ENCODE assay signal across 16 mouse cellular contexts in genomic region chr19:6513389-6514139, GRCm38 (mm10). TPM values are rescaled to one million over a fixed set of nuclear protein-coding genes. Genes with fewer than 3 reads are reported as not detected.
DNase-seq lines count a peak whose midpoint lies in the region; ATAC-seq and TF ChIP-seq lines count a peak whose summit lies in the region.
"Had no signal": no experiment of that assay in that cellular context is flagged by ENCODE, and none has a peak within 500 bp of the region (broad histone marks: within the 10 kb centered on the region; RNA-seq: fewer than 3 reads in every experiment).

No protein-coding gene starts in this region.

- 0 out of 2 replicates have a peak overlapping the region, but pooled peaks have one; percentile 2 for H3K4me2 ChIP-seq in forebrain, embryonic 11.5 days (ENCODE audit: low read depth, low read length, severe bottlenecking)
- no peak overlapping the region for H3K4me2 ChIP-seq in forebrain, embryonic 15.5 days (replicated peaks)
- no peak overlapping the region for H3K4me2 ChIP-seq in midbrain, embryonic 15.5 days
- H3K4me2 ChIP-seq: limb, embryonic 15.5 days had no signal

- peak; percentile 53 for TF ChIP-seq CTCF in layer of hippocampus, adult 2 months (conservative IDR thresholded peaks at IDR 0.05)
- TF ChIP-seq CTCF in cerebellum, adult 2 months (IDR thresholded peaks at IDR 0.05; ENCODE audit: borderline replicate concordance, insufficient read depth, low read depth, low read length): no peak

- peaks cover 27% of the 10 kb centered on the region for H3K4me1 ChIP-seq in forebrain, embryonic 11.5 days (replicated peaks; ENCODE audit: control insufficient read depth, insufficient read depth, low read length)
- peaks cover 18% of the 10 kb centered on the region for H3K4me1 ChIP-seq in forebrain, embryonic 15.5 days
- H3K4me1 ChIP-seq in embryonic facial prominence, embryonic 10.5 days: peaks cover 62% of the 10 kb centered on the region
- H3K4me1 ChIP-seq in midbrain, embryonic 15.5 days: peaks cover 29% of the 10 kb centered on the region
- H3K4me1 ChIP-seq in cerebellum, adult 2 months (ENCODE audit: control insufficient read depth, insufficient read depth, low read length): peaks cover 66% of the 10 kb centered on the region
- H3K4me1 ChIP-seq: limb, embryonic 15.5 days had no signal

- peak; percentile 50; the same call in 1 of the 2 replicates for ATAC-seq in forebrain, embryonic 11.5 days (replicated peaks; ENCODE audit: low FRiP score)
- no peak for ATAC-seq in forebrain, embryonic 15.5 days (replicated peaks)
- ATAC-seq in midbrain, embryonic 15.5 days (replicated peaks): no peak

- H3K36me3 ChIP-seq in forebrain, embryonic 11.5 days (ENCODE audit: control insufficient read depth, insufficient read depth, low read length): no peaks in the 10 kb centered on the region
- peaks cover 34% of the 10 kb centered on the region for H3K36me3 ChIP-seq in forebrain, embryonic 15.5 days
- peaks cover 8% of the 10 kb centered on the region for H3K36me3 ChIP-seq in embryonic facial prominence, embryonic 10.5 days (replicated peaks)
- peaks cover 12% of the 10 kb centered on the region; the same call in 1 of the 2 replicates for H3K36me3 ChIP-seq in midbrain, embryonic 15.5 days (replicated peaks)
- H3K36me3 ChIP-seq: limb, embryonic 15.5 days had no signal

- H3K9me3 ChIP-seq in forebrain, embryonic 11.5 days (ENCODE audit: control insufficient read depth, low read length): no peaks in the 10 kb centered on the region
- no peaks in the 10 kb centered on the region for H3K9me3 ChIP-seq in forebrain, embryonic 15.5 days
- H3K9me3 ChIP-seq in embryonic facial prominence, embryonic 10.5 days: no peaks in the 10 kb centered on the region
- H3K9me3 ChIP-seq in midbrain, embryonic 15.5 days: no peaks in the 10 kb centered on the region
- H3K9me3 ChIP-seq: limb, embryonic 15.5 days had no signal

- H3K27ac ChIP-seq in forebrain, embryonic 11.5 days (ENCODE audit: low read depth, low read length): 0 out of 2 replicates have a peak overlapping the region, but pooled peaks have one; percentile 8
- H3K27ac ChIP-seq in forebrain, embryonic 15.5 days (replicated peaks): no peak overlapping the region
- peak overlapping the region; percentile 57; the same call in 1 of the 2 replicates for H3K27ac ChIP-seq in layer of hippocampus, adult 2 months
- H3K27ac ChIP-seq in embryonic facial prominence, embryonic 10.5 days (replicated peaks): peak overlapping the region; percentile 5; the same call in 1 of the 2 replicates
- peak overlapping the region; percentile 2; the same call in 1 of the 2 replicates for H3K27ac ChIP-seq in midbrain, embryonic 15.5 days
- H3K27ac ChIP-seq in cerebellum, adult 2 months (ENCODE audit: insufficient read depth, low read length): no peak overlapping the region
- H3K27ac ChIP-seq: limb, embryonic 15.5 days had no signal

- TF ChIP-seq POLR2A in cerebellum, adult 2 months (IDR thresholded peaks at IDR 0.05; ENCODE audit: borderline replicate concordance, insufficient read depth, low read length): no peak

- H3K4me3 ChIP-seq in forebrain, embryonic 11.5 days (ENCODE audit: low read depth, low read length): no peak overlapping the region
- no peak overlapping the region for H3K4me3 ChIP-seq in forebrain, embryonic 15.5 days
- no peak overlapping the region for H3K4me3 ChIP-seq in layer of hippocampus, adult 2 months
- H3K4me3 ChIP-seq in embryonic facial prominence, embryonic 10.5 days: peak overlapping the region; percentile 29; the same call in 1 of the 2 replicates
- no peak overlapping the region for H3K4me3 ChIP-seq in midbrain, embryonic 15.5 days
- no peak overlapping the region for H3K4me3 ChIP-seq in cerebellum, adult 2 months (replicated peaks; ENCODE audit: insufficient read depth, low read depth, low read length)
- H3K4me3 ChIP-seq: erythroblast, embryonic 14.5 days; limb, embryonic 15.5 days had no signal

- no peaks in the 10 kb centered on the region for H3K27me3 ChIP-seq in forebrain, embryonic 11.5 days (ENCODE audit: control insufficient read depth, insufficient read depth, low read length)
- H3K27me3 ChIP-seq in forebrain, embryonic 15.5 days: no peaks in the 10 kb centered on the region
- H3K27me3 ChIP-seq in embryonic facial prominence, embryonic 10.5 days (replicated peaks; ENCODE audit: low read depth, poor library complexity, severe bottlenecking): peaks cover 52% of the 10 kb centered on the region
- no peaks in the 10 kb centered on the region for H3K27me3 ChIP-seq in midbrain, embryonic 15.5 days (replicated peaks)
- H3K27me3 ChIP-seq in cerebellum, adult 2 months (ENCODE audit: control insufficient read depth, insufficient read depth, low read length): no peaks in the 10 kb centered on the region

- WGBS in forebrain, embryonic 11.5 days: 5% methylated on average over 15 of the region's 15 CpGs
- WGBS in forebrain, embryonic 15.5 days: 7% methylated on average over 15 of the region's 15 CpGs
- 3% methylated on average over 15 of the region's 15 CpGs for WGBS in embryonic facial prominence, embryonic 10.5 days
- WGBS in midbrain, embryonic 15.5 days: 13% methylated on average over 15 of the region's 15 CpGs
- WGBS in cerebellum, adult 2 months: 37% methylated on average over 15 of the region's 15 CpGs

- 0 out of 2 replicates have a peak overlapping the region, but pooled peaks have one; percentile 13 for H3K9ac ChIP-seq in forebrain, embryonic 11.5 days (ENCODE audit: low read length)
- no peak overlapping the region for H3K9ac ChIP-seq in forebrain, embryonic 15.5 days (replicated peaks)
- H3K9ac ChIP-seq in midbrain, embryonic 15.5 days: no peak overlapping the region
- H3K9ac ChIP-seq: limb, embryonic 15.5 days had no signal

- no peak for DNase-seq in forebrain, embryonic 11.5 days (ENCODE audit: low spot score)
- DNase-seq in layer of hippocampus, adult 2 months (ENCODE audit: low spot score in 2 of 2): no peak
- DNase-seq in layer of hippocampus, adult 9-10 months (ENCODE audit: low spot score): no peak
- DNase-seq in embryonic facial prominence, embryonic 10.5 days (ENCODE audit: low spot score): no peak
- DNase-seq in layer of hippocampus, adult 11-12 months (ENCODE audit: low spot score): no peak
- no peak for DNase-seq in cerebellum, adult 2 months
- DNase-seq: cerebellum, postnatal 14 days; thymus, postnatal 25 days had no signal

RNA-seq across cellular contexts. Expression of gene Slc22a12, which starts 29.3 kb away (rescaled TPM):
- polyA plus RNA-seq in forebrain, embryonic 11.5 days (2014; fragmentation: Nextera tagmentation; extraction: Ambion mirVana): not detected in 2 replicates
- polyA plus RNA-seq in forebrain, embryonic 15.5 days (2015; fragmentation: Nextera tagmentation; extraction: Ambion mirVana): 0.10 TPM in 1 of 2 replicates, not detected in the other
- total RNA-seq in layer of hippocampus, adult 2 months (2021): under 1 TPM; 0.20 to 0.37 TPM
- not detected in 2 replicates for polyA plus RNA-seq in embryonic facial prominence, embryonic 10.5 days (2016; fragmentation: Nextera tagmentation; extraction: Ambion mirVana)
- polyA plus RNA-seq in midbrain, embryonic 15.5 days (2015; fragmentation: Nextera tagmentation; extraction: Ambion mirVana): 0.17 and 0.32 TPM in 2 replicates
- polyA plus RNA-seq in cerebellum, adult 2 months (2012; rRNA removed): 0.15 and 0.24 TPM in 2 replicates
- total RNA-seq: gastrocnemius, postnatal 4 days; hematopoietic stem cell, adult 5-6 weeks; left cerebral cortex, adult 18-20 months had no signal
- polyA plus RNA-seq: brain, embryonic 14.5 days; erythroblast, embryonic 14.5 days; limb, embryonic 15.5 days had no signal

Comparison
In these comparisons a context has a peak if more than half of its experiments do, and no peak if none do; other contexts are left out.
1. H3K27ac ChIP-seq: peak in forebrain, embryonic 11.5 days (single experiment), layer of hippocampus, adult 2 months (single experiment), embryonic facial prominence, embryonic 10.5 days (single experiment) and midbrain, embryonic 15.5 days (single experiment); none in forebrain, embryonic 15.5 days (single experiment) and cerebellum, adult 2 months (single experiment).